Mouse (Mus musculus): ENCODE data around the gene Zfpm1.

- no peak for TF ChIP-seq CTCF (IDR thresholded peaks at IDR 0.05; ENCODE audit: low read depth, low read length)
- TF ChIP-seq POLR2A (IDR thresholded peaks at IDR 0.05; ENCODE audit: extremely low read depth, insufficient read depth, low read length), result no peak
These were observed 30.2 kb upstream of the Zfpm1 start for GRCm38 (mm10) chr8:122251739-122252138.

Measured in liver, adult 2 months (tissue).